Mouse (Mus musculus) lung, embryonic 14.5 days (tissue): ENCODE data around the gene Epm2a. TPM values are rescaled to one million over a fixed set of nuclear protein-coding genes. Genes with fewer than 3 reads are reported as not detected.
"Not testable (repeated sequence)": the region's sequence is repeated elsewhere in the genome, so short reads cannot be mapped to it uniquely, and the experiment has no call there.

Experiments used
- ATAC-seq: fragments of 200-750 bp; cut with Nextera tagmentation; 2 replicates; pipeline ENCODE4 v1.8.0; 2017; ENCODE audit warnings: mild to moderate bottlenecking, moderate TSS enrichment, moderate library complexity; ENCODE audit not compliant: insufficient read depth
- DNase-seq: peaks from one replicate; pipeline ENCODE4 v3.0.0-alpha.2; 2015
- H3K27ac ChIP-seq: fragments of 300-500 bp; sonication (generic); 2 replicates; pipeline ENCODE4 v1.5.1; 2014; ENCODE audit warnings: low read depth, mild to moderate bottlenecking, moderate library complexity
- H3K27me3 ChIP-seq: fragments of 300-500 bp; sonication (generic); 2 replicates; pipeline ENCODE4 v1.6.1; 2014; ENCODE audit warnings: low read length, control low read depth; ENCODE audit not compliant: insufficient read depth
- H3K36me3 ChIP-seq: fragments of 300-500 bp; sonication (generic); 2 replicates; pipeline ENCODE4 v1.6.1; 2014; ENCODE audit warnings: control low read depth; ENCODE audit not compliant: insufficient read depth
- H3K4me1 ChIP-seq: fragments of 300-500 bp; sonication (generic); 2 replicates; pipeline ENCODE4 v1.6.1; 2014; ENCODE audit warnings: antibody characterized with exemption, control low read depth; ENCODE audit not compliant: insufficient read depth
- H3K4me2 ChIP-seq: fragments of 300-500 bp; sonication (generic); 2 replicates; pipeline ENCODE4 v1.6.1; 2014; ENCODE audit warnings: mild to moderate bottlenecking
- H3K4me3 ChIP-seq: fragments of 300-500 bp; sonication (generic); 2 replicates; pipeline ENCODE4 v1.5.1; 2014; ENCODE audit warnings: low read depth, low read length
- H3K9ac ChIP-seq: fragments of 300-500 bp; sonication (generic); 2 replicates; pipeline ENCODE4 v1.6.1; 2014
- H3K9me3 ChIP-seq: fragments of 300-500 bp; sonication (generic); 2 replicates; pipeline ENCODE4 v1.6.1; 2016; ENCODE audit warnings: low read depth, low read length, control low read depth
- CTCF ChIP-seq: IDR thresholded peaks from 2 replicates; pipeline ENCODE4 v1.5.1; 2016; ENCODE audit warnings: antibody characterized with exemption, low read depth
- WGBS: fragments of 180-500 bp; shearing (Covaris S2); extraction: QIAGEN DNeasy Blood & Tissue Kit; methylation state at CpG from one replicate; pipeline ENCODE4 v1.1.7; 2014; 5-methylcytosine and 5-hydroxymethylcytosine counted together
- polyA plus RNA-seq: library from polyadenylated mRNA; unstranded; fragments of >200 nt; fragmentation: Nextera tagmentation; extraction: Ambion mirVana; gene quantifications from 2 replicates; pipeline ENCODE4 v1.2.1, GENCODE M21; 2014

Gene Epm2a
- polyA plus RNA-seq, 1 experiment from 2014 or later: 0.59 TPM

GRCm38 (mm10) chr10:11319446-11319970 lies 23.7 kb upstream of the Epm2a start:
- TF ChIP-seq CTCF: no peak
- H3K9me3 ChIP-seq: no peaks in the 10 kb centered on the region

DNA sequence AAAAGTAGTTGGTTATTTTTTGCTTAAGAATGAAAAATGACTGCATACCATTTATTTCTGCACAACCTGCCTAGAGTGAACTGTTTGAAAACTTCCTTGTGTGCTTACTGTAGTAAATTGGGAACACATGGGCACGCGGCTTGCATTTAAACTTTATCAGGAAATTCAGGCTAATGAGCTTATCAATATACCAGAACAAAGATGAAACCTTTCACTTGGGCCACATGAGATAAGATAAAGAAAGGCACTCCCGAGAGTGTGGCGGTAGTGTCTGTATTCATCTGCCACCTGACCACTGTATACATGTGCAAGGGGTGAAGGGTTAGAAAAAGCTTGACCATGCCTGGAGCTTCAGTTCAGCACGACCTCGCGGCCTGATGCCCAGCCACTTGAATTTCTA lies 20.9 kb upstream of the Epm2a start:
- Histone ChIP-seq H3K27ac (no peak overlapping the region), H3K4me1 (no peaks in the 10 kb centered on the region), H3K27me3 (no peaks in the 10 kb centered on the region), H3K9ac (no peak overlapping the region), H3K9me3 (no peaks in the 10 kb centered on the region), H3K36me3 (no peaks in the 10 kb centered on the region), H3K4me3 (no peak overlapping the region), H3K4me2 (no peak overlapping the region)
- TF ChIP-seq CTCF: no peak
- ATAC-seq: no peak
- WGBS: 42% methylated on average over 7 of the region's 7 CpGs
- no peak for DNase-seq

More at GRCm38 (mm10) chr10:11319446-11319970, 23.7 kb upstream of the Epm2a start:
- H3K4me1 ChIP-seq: no peaks in the 10 kb centered on the region
- no peaks in the 10 kb centered on the region for H3K27me3 ChIP-seq
- H3K4me2 ChIP-seq: no peak overlapping the region
- ATAC-seq (no peak), DNase-seq (no peak)
- H3K9ac ChIP-seq: no peak overlapping the region
- no peaks in the 10 kb centered on the region for H3K36me3 ChIP-seq
- H3K4me3 ChIP-seq: no peak overlapping the region
- no peak overlapping the region for H3K27ac ChIP-seq
- WGBS: 72% methylated on average over 1 of the region's 1 CpGs

DNA sequence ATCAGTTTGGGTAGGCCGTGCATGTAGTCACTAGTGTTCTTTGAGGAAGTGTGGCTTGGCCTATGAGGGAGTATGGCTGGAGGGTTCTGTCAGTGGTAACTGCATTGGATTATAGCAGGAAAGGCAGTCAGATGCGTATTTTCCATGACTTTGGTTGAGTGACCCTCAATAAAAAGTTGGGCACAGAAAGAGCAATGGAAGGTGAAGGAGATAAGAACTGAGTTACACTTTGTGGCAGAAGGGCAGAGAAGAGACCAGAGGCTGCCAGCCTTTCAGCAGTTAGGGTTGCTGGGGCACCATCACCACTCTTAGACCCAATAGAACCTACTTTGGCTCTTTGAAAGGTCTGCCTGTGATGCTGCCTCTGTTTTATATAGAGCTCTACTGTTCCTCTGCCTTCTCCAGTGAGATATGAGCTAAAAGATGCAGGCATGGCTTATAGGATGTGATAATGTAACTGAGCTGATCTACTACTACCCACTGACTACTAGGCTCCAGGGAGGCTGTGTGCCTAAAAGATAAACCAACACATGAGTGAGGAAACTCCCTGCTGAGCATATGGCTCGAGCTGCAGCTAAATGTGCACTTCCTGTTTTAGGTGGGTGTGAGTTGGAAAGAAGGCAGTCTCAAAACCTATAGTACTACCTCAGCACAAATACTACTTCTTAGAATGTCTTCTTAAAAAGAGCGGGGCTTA lies 19.9 kb upstream of the Epm2a start:
- no peaks in the 10 kb centered on the region for H3K9me3 ChIP-seq
- ATAC-seq: no peak; the same call in 1 of the 2 replicates
- no peak overlapping the region for H3K9ac ChIP-seq
- no peaks in the 10 kb centered on the region for H3K27me3 ChIP-seq
- H3K4me2 ChIP-seq: no peak overlapping the region
- H3K27ac ChIP-seq: no peak overlapping the region
- H3K4me3 ChIP-seq: no peak overlapping the region
- H3K4me1 ChIP-seq: no peaks in the 10 kb centered on the region
- no peak for DNase-seq
- TF ChIP-seq CTCF: no peak
- 72% methylated on average over 4 of the region's 4 CpGs for WGBS
- H3K36me3 ChIP-seq: no peaks in the 10 kb centered on the region

DNA sequence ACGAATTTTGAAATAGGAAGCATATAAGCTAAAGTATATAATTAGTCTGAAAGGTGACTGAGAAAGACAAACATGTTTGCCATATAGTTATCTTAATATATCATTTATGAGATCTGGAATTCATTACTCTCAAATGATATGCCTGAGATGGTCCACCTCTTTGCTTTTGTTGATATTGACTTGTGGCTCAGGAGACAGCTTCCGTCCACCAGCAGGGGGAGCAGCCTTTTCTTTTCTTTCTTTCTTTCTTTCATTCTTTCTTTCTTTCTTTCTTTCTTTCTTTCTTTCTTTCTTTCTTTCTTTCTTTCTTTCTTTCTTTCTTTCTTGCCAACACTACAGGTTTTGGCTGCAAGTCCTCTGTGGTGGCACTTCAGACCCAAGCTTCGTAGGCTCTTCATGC lies 16.7 kb upstream of the Epm2a start:
- Histone ChIP-seq H3K4me1 (no peaks in the 10 kb centered on the region), H3K4me2 (no peak overlapping the region), H3K36me3 (no peaks in the 10 kb centered on the region), H3K9ac (no peak overlapping the region), H3K9me3 (no peaks in the 10 kb centered on the region), H3K27me3 (no peaks in the 10 kb centered on the region), H3K4me3 (no peak overlapping the region), H3K27ac (no peak overlapping the region)
- peak; percentile 59 for TF ChIP-seq CTCF
- DNase-seq (no peak), ATAC-seq (no peak)
- 87% methylated on average over 3 of the region's 3 CpGs for WGBS

DNA sequence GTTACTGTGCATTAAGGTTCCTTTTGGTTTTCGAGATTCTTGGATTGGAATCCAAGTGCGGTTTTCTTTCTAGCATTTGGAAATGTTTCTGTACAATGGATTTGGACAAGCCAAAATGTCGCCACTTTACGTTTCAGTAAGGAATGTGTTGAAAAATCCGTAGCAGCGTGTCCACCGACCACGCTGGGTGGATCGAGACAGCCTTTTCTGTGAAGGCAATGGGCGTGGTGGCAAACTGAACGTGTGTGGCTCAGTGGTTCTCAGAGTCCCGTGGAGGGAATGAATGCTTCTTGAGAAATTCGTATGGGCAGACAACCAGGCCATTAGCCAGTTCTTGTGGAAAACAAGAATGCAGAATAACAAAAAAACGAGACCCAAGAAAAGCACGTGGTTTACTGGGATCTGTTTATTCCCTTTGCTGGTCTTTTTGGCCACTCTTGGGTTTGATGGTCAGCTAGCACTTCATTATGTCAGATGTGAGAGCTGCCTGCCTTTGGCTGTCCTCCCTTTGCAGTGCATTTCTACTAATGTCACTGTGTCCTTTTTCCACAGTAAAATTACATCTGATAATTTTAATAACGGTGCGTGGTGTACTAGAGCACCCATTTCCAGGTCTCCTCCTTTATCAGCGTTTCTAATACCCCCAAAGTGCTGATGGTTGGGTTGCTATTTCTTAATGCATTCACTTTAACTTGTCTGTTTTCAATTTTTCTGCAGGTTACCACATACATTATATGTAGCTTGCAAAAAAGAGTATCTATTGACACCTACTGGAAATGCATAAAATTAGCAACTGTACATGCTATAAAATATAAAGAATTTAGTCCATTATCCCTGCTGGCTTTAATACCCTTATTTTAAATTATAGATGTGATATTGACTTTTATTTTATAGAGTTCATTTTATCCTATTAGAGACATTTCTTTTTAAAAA lies 1.6 kb downstream of the Epm2a start:
- WGBS: 70% methylated on average over 18 of the region's 18 CpGs
- no peak overlapping the region for H3K4me3 ChIP-seq
- no peaks in the 10 kb centered on the region for H3K27me3 ChIP-seq
- no peak overlapping the region for H3K9ac ChIP-seq
- no peaks in the 10 kb centered on the region for H3K36me3 ChIP-seq
- H3K4me2 ChIP-seq: no peak overlapping the region; the same call in 1 of the 2 replicates
- no peaks in the 10 kb centered on the region for H3K9me3 ChIP-seq
- H3K4me1 ChIP-seq: no peaks in the 10 kb centered on the region
- no peak for TF ChIP-seq CTCF
- DNase-seq (peak; percentile 35), ATAC-seq (no peak)
- H3K27ac ChIP-seq: no peak overlapping the region

GRCm38 (mm10) chr10:11350243-11350974 lies 7.2 kb downstream of the Epm2a start:
- H3K4me3 ChIP-seq, H3K27ac ChIP-seq, H3K36me3 ChIP-seq, H3K4me1 ChIP-seq, H3K4me2 ChIP-seq, H3K27me3 ChIP-seq, H3K9me3 ChIP-seq, H3K9ac ChIP-seq: not testable (repeated sequence)
- DNase-seq (peak; percentile 57), ATAC-seq (peak; percentile 76; the same call in 1 of the 2 replicates)
- WGBS: 63% methylated on average over 3 of the region's 3 CpGs
